Mouse (Mus musculus): ENCODE measurements around the gene Smim20. TPM values are rescaled to one million over a fixed set of nuclear protein-coding genes. Genes with fewer than 3 reads are reported as not detected.
A peak's percentile ranks its signal among the peaks of the same experiment; 100 is the strongest.

The Smim20 gene
- polyA plus RNA-seq, 1 experiment = not detected

- WGBS = 44% methylated on average over 6 of the region's 6 CpGs
- H3K4me1 ChIP-seq (ENCODE audit: control insufficient read depth, insufficient read depth, low read length) = peaks cover 7% of the 10 kb centered on the region
- H3K4me3 ChIP-seq (ENCODE audit: insufficient read depth, low read depth, low read length) = no peak overlapping the region
- TF ChIP-seq CTCF (IDR thresholded peaks at IDR 0.05; ENCODE audit: insufficient read depth, low read depth, low read length) = no peak
- no peak for TF ChIP-seq POLR2A (IDR thresholded peaks at IDR 0.05; ENCODE audit: insufficient read depth, low read depth, low read length)
- no peak overlapping the region for H3K27ac ChIP-seq (ENCODE audit: insufficient read depth, low read depth, low read length)
Measured at GRCm38 (mm10) chr5:53324791-53325190, 57.9 kb downstream of the Smim20 start.

- Histone ChIP-seq H3K4me3 (ENCODE audit: insufficient read depth, low read depth, low read length) (no peak overlapping the region), H3K27ac (ENCODE audit: insufficient read depth, low read depth, low read length) (no peak overlapping the region), H3K4me1 (ENCODE audit: control insufficient read depth, insufficient read depth, low read length) (peaks cover 7% of the 10 kb centered on the region)
- 4% methylated on average over 8 of the region's 8 CpGs for WGBS
- TF ChIP-seq CTCF (IDR thresholded peaks at IDR 0.05; ENCODE audit: insufficient read depth, low read depth, low read length) (peak; percentile 82), POLR2A (IDR thresholded peaks at IDR 0.05; ENCODE audit: insufficient read depth, low read depth, low read length) (no peak)
Measured at GRCm38 (mm10) chr5:53326023-53326422, 59.1 kb downstream of the Smim20 start.

- Histone ChIP-seq H3K27ac (ENCODE audit: insufficient read depth, low read depth, low read length) (no peak overlapping the region), H3K4me3 (ENCODE audit: insufficient read depth, low read depth, low read length) (no peak overlapping the region), H3K4me1 (ENCODE audit: control insufficient read depth, insufficient read depth, low read length) (peaks cover 7% of the 10 kb centered on the region)
- 74% methylated on average over 5 of the region's 5 CpGs for WGBS
- no peak for TF ChIP-seq CTCF (IDR thresholded peaks at IDR 0.05; ENCODE audit: insufficient read depth, low read depth, low read length)
- no peak for TF ChIP-seq POLR2A (IDR thresholded peaks at IDR 0.05; ENCODE audit: insufficient read depth, low read depth, low read length)
Measured at GRCm38 (mm10) chr5:53326491-53326890, 59.6 kb downstream of the Smim20 start.

Other genes with a start within 250 kb of the Smim20 start
- not detected in 2 replicates for gene Slc34a2, start 229.0 kb upstream of the Smim20 start, polyA plus RNA-seq (2012; ENCODE audit: insufficient read depth, insufficient read length, low replicate concordance, missing spikeins)
- not detected in 2 replicates for gene Sel1l3, start 53.2 kb upstream of the Smim20 start, polyA plus RNA-seq (2012; ENCODE audit: insufficient read depth, insufficient read length, low replicate concordance, missing spikeins)
- not detected in 2 replicates for gene Rbpj, start 199.1 kb downstream of the Smim20 start, polyA plus RNA-seq (2012; ENCODE audit: insufficient read depth, insufficient read length, low replicate concordance, missing spikeins)

All from olfactory bulb, adult 2 months (tissue).